Mouse (Mus musculus) activated CD4-positive, CD25-positive, alpha-beta regulatory T cell (primary cell): ENCODE data around the gene Olfr1283. TPM values are rescaled to one million over a fixed set of nuclear protein-coding genes. Genes with fewer than 3 reads are reported as not detected.

Source experiments
- polyA plus RNA-seq, 2 experiments: library from polyadenylated mRNA; unstranded; fragments of 100-300 nt; shearing (Covaris generic); gene quantifications; one replicate each; pipeline ENCODE4 v1.2.1; 2017

Olfr1283 gene
- polyA plus RNA-seq = not detected

DNA sequence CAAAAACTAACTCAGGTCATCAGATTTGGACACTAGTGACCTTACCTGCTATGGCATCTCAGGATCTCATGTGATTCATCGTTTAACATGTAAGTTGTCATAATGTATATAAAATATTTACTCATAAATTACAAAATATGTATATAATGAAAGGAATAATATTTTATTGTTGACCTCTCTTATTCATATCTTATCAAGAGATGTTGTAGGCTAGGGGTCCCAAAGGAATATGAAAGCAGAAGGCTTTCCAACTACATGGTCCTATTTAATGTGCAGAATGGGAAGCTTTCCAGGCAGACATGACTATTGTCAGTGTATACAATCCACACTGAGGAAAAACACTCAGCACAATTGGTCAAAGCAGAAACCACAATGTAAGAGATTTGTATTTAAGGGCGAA, at the start of gene Olfr1283:
Olfr1283 (plus strand) TSS at position 301 of the 400 bp plus-strand sequence.

DNA sequence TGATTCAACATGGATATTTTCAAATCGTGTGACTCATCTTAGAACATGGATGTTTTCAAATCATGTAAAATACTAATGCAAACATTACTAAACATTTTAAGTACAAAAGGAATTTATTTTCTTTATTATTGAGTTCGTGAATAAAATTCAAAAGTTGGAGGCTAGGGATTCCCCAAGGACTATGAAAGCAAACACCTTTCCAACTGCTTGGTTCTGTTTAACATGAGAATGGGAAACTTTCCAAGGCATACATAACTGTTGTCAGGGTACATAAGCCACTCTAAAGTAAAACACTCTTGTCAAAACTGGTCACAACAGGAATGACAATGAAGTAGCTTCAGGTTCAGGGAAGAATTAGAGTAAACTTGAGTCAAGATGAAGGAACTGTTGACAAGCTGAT, 40.4 kb upstream of the Olfr1283 start, which contains the start of gene Olfr1281:
Olfr1281 (plus strand) TSS at position 301 of the 400 bp plus-strand sequence.

DNA sequence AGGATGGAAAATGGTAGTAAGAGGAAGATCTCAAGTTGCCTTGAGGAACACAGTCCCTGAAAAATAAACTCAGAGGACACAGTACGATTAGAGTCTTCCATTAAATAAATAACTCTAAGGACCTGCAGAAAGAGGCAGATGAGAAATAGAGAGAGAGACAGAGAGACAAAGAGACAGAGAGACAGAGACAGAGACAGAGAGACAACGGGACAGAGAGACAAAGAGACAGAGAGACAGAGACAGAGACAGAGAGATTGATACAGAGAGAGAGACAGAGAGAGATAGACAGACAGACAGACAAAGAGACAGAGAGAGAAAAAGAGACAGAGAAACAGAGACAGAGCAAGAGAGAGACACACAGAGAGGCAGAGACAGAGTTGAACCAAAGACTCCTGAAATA, 30.6 kb upstream of the Olfr1283 start, which contains the start of gene Olfr1282:
Olfr1282 (minus strand) TSS at position 101 of the 400 bp plus-strand sequence.

DNA sequence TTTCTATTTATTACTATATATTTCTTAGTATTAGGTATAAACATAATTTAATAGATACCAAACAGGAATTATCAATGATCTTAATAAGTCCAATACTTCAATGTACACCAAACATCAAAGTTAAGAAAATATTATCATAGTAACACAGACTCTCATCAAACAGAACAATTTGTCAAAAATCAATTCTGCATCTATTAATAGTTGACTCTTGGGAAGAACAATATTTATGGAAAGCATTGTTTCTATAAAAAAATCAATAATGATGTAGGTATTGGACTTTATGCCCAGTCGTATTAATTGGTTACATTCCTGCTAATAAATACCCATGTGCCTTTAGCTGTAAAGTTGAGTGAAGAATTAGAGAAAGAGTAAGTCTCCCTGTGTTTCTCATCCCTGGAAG, 8.6 kb downstream of the Olfr1283 start, which contains the start of gene Olfr1284:
Olfr1284 (plus strand) TSS at position 301 of the 400 bp plus-strand sequence.

Other genes starting within 250 kb of the Olfr1283 start
- not detected for gene Gm15130, start 213.9 kb upstream of the Olfr1283 start, polyA plus RNA-seq
- gene 4930430A15Rik, start 137.2 kb upstream of the Olfr1283 start, polyA plus RNA-seq = not detected
- gene Olfr1275, start 131.5 kb upstream of the Olfr1283 start, polyA plus RNA-seq = not detected
- gene Olfr1276, start 112.3 kb upstream of the Olfr1283 start, polyA plus RNA-seq = not detected
- under 1 TPM in 1 of 2 experiments, not detected in 1; 0.05 TPM for gene Olfr1277, start 92.7 kb upstream of the Olfr1283 start, polyA plus RNA-seq
- gene Olfr1278, start 76.7 kb upstream of the Olfr1283 start, polyA plus RNA-seq = not detected
- gene Olfr1279, start 66.2 kb upstream of the Olfr1283 start, polyA plus RNA-seq = not detected
- under 1 TPM in 1 of 2 experiments, not detected in 1; 0.02 TPM for gene Olfr1280, start 52.8 kb upstream of the Olfr1283 start, polyA plus RNA-seq
- gene Olfr1281, start 40.3 kb upstream of the Olfr1283 start, polyA plus RNA-seq = not detected
- gene Olfr1282, start 30.7 kb upstream of the Olfr1283 start, polyA plus RNA-seq = not detected
- not detected for gene Olfr1284, start 8.7 kb downstream of the Olfr1283 start, polyA plus RNA-seq
- gene Olfr1286, start 56.3 kb downstream of the Olfr1283 start, polyA plus RNA-seq = not detected
- not detected for gene Olfr1287, start 82.4 kb downstream of the Olfr1283 start, polyA plus RNA-seq
- gene Olfr1288, start 107.3 kb downstream of the Olfr1283 start, polyA plus RNA-seq = not detected
- gene Olfr1289, start 114.0 kb downstream of the Olfr1283 start, polyA plus RNA-seq = not detected
- not detected for gene Olfr1290, start 127.0 kb downstream of the Olfr1283 start, polyA plus RNA-seq
- under 1 TPM in 1 of 2 experiments, not detected in 1; 0.29 TPM for gene Olfr1291-ps1, start 130.4 kb downstream of the Olfr1283 start, polyA plus RNA-seq
- gene Olfr1293-ps, start 158.4 kb downstream of the Olfr1283 start, polyA plus RNA-seq = under 1 TPM in 1 of 2 experiments, not detected in 1; 0.29 TPM
- gene Olfr1294, start 173.5 kb downstream of the Olfr1283 start, polyA plus RNA-seq = not detected
- gene Olfr1295, start 202.9 kb downstream of the Olfr1283 start, polyA plus RNA-seq = not detected